Mouse (Mus musculus) embryonic facial prominence, embryonic 12.5 days (tissue): ENCODE results near the gene Morc4. TPM values are rescaled to one million over a fixed set of nuclear protein-coding genes. Genes with fewer than 3 reads are reported as not detected.

Experiments used
- ATAC-seq: fragments of 200-750 bp; cut with Nextera tagmentation; 2 replicates; pipeline ENCODE4 v1.8.0; 2017; ENCODE audit not compliant: insufficient number of reproducible peaks, insufficient read depth, low FRiP score, low TSS enrichment
- H3K27ac ChIP-seq: fragments of 300-500 bp; sonication (generic); 2 replicates; pipeline ENCODE4 v1.5.1; 2016; ENCODE audit warnings: mild to moderate bottlenecking
- H3K27me3 ChIP-seq: fragments of 300-500 bp; sonication (generic); 2 replicates; pipeline ENCODE4 v1.6.1; 2016; ENCODE audit warnings: mild to moderate bottlenecking, moderate library complexity
- H3K36me3 ChIP-seq: fragments of 300-500 bp; sonication (generic); 2 replicates; pipeline ENCODE4 v1.6.1; 2016; ENCODE audit warnings: mild to moderate bottlenecking
- H3K4me1 ChIP-seq: fragments of 300-500 bp; sonication (generic); 2 replicates; pipeline ENCODE4 v1.6.1; 2016
- H3K4me2 ChIP-seq: fragments of 300-500 bp; sonication (generic); replicated peaks from 2 replicates; pipeline ENCODE4 v1.6.1; 2016; ENCODE audit warnings: mild to moderate bottlenecking, moderate library complexity
- H3K4me3 ChIP-seq: fragments of 300-500 bp; sonication (generic); 2 replicates; pipeline ENCODE4 v1.5.1; 2016; ENCODE audit warnings: mild to moderate bottlenecking
- H3K9ac ChIP-seq: fragments of 300-500 bp; sonication (generic); 2 replicates; pipeline ENCODE4 v1.6.1; 2016; ENCODE audit warnings: mild to moderate bottlenecking, moderate library complexity
- H3K9me3 ChIP-seq: fragments of 300-500 bp; sonication (generic); 2 replicates; pipeline ENCODE4 v1.6.1; 2016; ENCODE audit warnings: mild to moderate bottlenecking, moderate library complexity
- WGBS: fragments of 180-500 bp; shearing (Covaris S2); methylation state at CpG from one replicate; pipeline ENCODE4 v1.1.7; 2016; 5-methylcytosine and 5-hydroxymethylcytosine counted together
- polyA plus RNA-seq: library from polyadenylated mRNA; unstranded; fragments of >200 nt; fragmentation: Nextera tagmentation; extraction: Ambion mirVana; gene quantifications from 2 replicates; pipeline ENCODE4 v1.2.1, GENCODE M21; 2016

The Morc4 gene
- polyA plus RNA-seq, 1 experiment from 2014 or later = 14.2 TPM

GRCm38 (mm10) chrX:139803028-139803427, 68.4 kb downstream of the Morc4 start:
- H3K4me1 ChIP-seq = no peaks in the 10 kb centered on the region
- no peak overlapping the region for H3K4me2 ChIP-seq
- 68% methylated on average over 2 of the region's 2 CpGs for WGBS
- H3K27me3 ChIP-seq = peaks cover 8% of the 10 kb centered on the region; the same call in 1 of the 2 replicates
- H3K4me3 ChIP-seq = no peak overlapping the region
- H3K36me3 ChIP-seq = no peaks in the 10 kb centered on the region
- no peaks in the 10 kb centered on the region for H3K9me3 ChIP-seq
- no peak overlapping the region for H3K9ac ChIP-seq
- no peak overlapping the region for H3K27ac ChIP-seq
- ATAC-seq = no peak

GRCm38 (mm10) chrX:139800406-139800878, 71.0 kb downstream of the Morc4 start, which contains the start of gene Cldn2:
Gene Cldn2 (plus strand): TSS chrX:139800828.
- H3K9ac ChIP-seq = no peak within 1 kb of the TSS
- no peak within 1 kb of the TSS for H3K27ac ChIP-seq
- no peaks in the 10 kb centered on the region for H3K4me1 ChIP-seq
- H3K4me3 ChIP-seq = no peak within 1 kb of the TSS
- H3K27me3 ChIP-seq = peaks cover 12% of the 10 kb centered on the region; the same call in 1 of the 2 replicates
- no peak within 1 kb of the TSS for H3K4me2 ChIP-seq
- no peaks in the 10 kb centered on the region for H3K9me3 ChIP-seq
- WGBS = 62% methylated on average over 8 of the region's 8 CpGs
- no peaks in the 10 kb centered on the region for H3K36me3 ChIP-seq
- no peak for ATAC-seq

GRCm38 (mm10) chrX:139799953-139800352, 71.5 kb downstream of the Morc4 start:
- Histone ChIP-seq H3K9me3 (no peaks in the 10 kb centered on the region), H3K4me1 (no peaks in the 10 kb centered on the region), H3K36me3 (no peaks in the 10 kb centered on the region), H3K27ac (no peak overlapping the region), H3K4me2 (no peak overlapping the region), H3K27me3 (peaks cover 13% of the 10 kb centered on the region; the same call in 1 of the 2 replicates), H3K4me3 (no peak overlapping the region), H3K9ac (no peak overlapping the region)
- no peak for ATAC-seq
- 70% methylated on average over 3 of the region's 3 CpGs for WGBS

- H3K27me3 ChIP-seq = peaks cover 13% of the 10 kb centered on the region; the same call in 1 of the 2 replicates
- WGBS = 77% methylated on average over 9 of the region's 9 CpGs
- no peak overlapping the region for H3K9ac ChIP-seq
- no peaks in the 10 kb centered on the region for H3K4me1 ChIP-seq
- H3K27ac ChIP-seq = no peak overlapping the region
- ATAC-seq = no peak
- H3K4me2 ChIP-seq = no peak overlapping the region
- no peaks in the 10 kb centered on the region for H3K9me3 ChIP-seq
- no peak overlapping the region for H3K4me3 ChIP-seq
- no peaks in the 10 kb centered on the region for H3K36me3 ChIP-seq
Measured at GRCm38 (mm10) chrX:139797875-139798274, 73.6 kb downstream of the Morc4 start.

- no peak for ATAC-seq
- 71% methylated on average over 6 of the region's 6 CpGs for WGBS
- no peaks in the 10 kb centered on the region for H3K9me3 ChIP-seq
- H3K27me3 ChIP-seq = peaks cover 15% of the 10 kb centered on the region; the same call in 1 of the 2 replicates
- H3K36me3 ChIP-seq = no peaks in the 10 kb centered on the region
- H3K9ac ChIP-seq = no peak overlapping the region
- H3K4me2 ChIP-seq = no peak overlapping the region
- H3K4me3 ChIP-seq = no peak overlapping the region
- H3K27ac ChIP-seq = no peak overlapping the region
- H3K4me1 ChIP-seq = no peaks in the 10 kb centered on the region
Measured at GRCm38 (mm10) chrX:139796037-139796436, 75.4 kb downstream of the Morc4 start.

GRCm38 (mm10) chrX:139794072-139794845, 77.2 kb downstream of the Morc4 start:
- WGBS = 82% methylated on average over 7 of the region's 7 CpGs
- Histone ChIP-seq H3K9me3 (no peaks in the 10 kb centered on the region), H3K27me3 (peaks cover 9% of the 10 kb centered on the region; the same call in 1 of the 2 replicates), H3K4me1 (no peaks in the 10 kb centered on the region), H3K27ac (no peak overlapping the region), H3K9ac (no peak overlapping the region), H3K4me3 (no peak overlapping the region), H3K4me2 (no peak overlapping the region), H3K36me3 (no peaks in the 10 kb centered on the region)
- no peak for ATAC-seq

GRCm38 (mm10) chrX:139785764-139786163, 85.7 kb downstream of the Morc4 start:
- no peaks in the 10 kb centered on the region for H3K4me1 ChIP-seq
- 65% methylated on average over 1 of the region's 1 CpGs for WGBS
- no peaks in the 10 kb centered on the region for H3K36me3 ChIP-seq
- H3K27ac ChIP-seq = no peak overlapping the region
- no peak overlapping the region for H3K9ac ChIP-seq
- H3K4me2 ChIP-seq = no peak overlapping the region
- H3K4me3 ChIP-seq = no peak overlapping the region
- no peak for ATAC-seq
- H3K9me3 ChIP-seq = no peaks in the 10 kb centered on the region
- peaks cover 5% of the 10 kb centered on the region; the same call in 1 of the 2 replicates for H3K27me3 ChIP-seq

- no peak overlapping the region for H3K9ac ChIP-seq
- no peaks in the 10 kb centered on the region for H3K36me3 ChIP-seq
- H3K9me3 ChIP-seq = no peaks in the 10 kb centered on the region
- no peak for ATAC-seq
- no peaks in the 10 kb centered on the region for H3K4me1 ChIP-seq
- peaks cover 5% of the 10 kb centered on the region; the same call in 1 of the 2 replicates for H3K27me3 ChIP-seq
- 53% methylated on average over 3 of the region's 3 CpGs for WGBS
- H3K4me2 ChIP-seq = no peak overlapping the region
- H3K4me3 ChIP-seq = no peak overlapping the region
- H3K27ac ChIP-seq = no peak overlapping the region
Measured at GRCm38 (mm10) chrX:139783045-139783422, 88.4 kb downstream of the Morc4 start.

- Histone ChIP-seq H3K4me1 (no peaks in the 10 kb centered on the region), H3K9ac (no peak within 1 kb of the TSS), H3K4me3 (no peak within 1 kb of the TSS), H3K9me3 (no peaks in the 10 kb centered on the region), H3K4me2 (no peak within 1 kb of the TSS), H3K36me3 (no peaks in the 10 kb centered on the region), H3K27me3 (peaks cover 5% of the 10 kb centered on the region; the same call in 1 of the 2 replicates), H3K27ac (no peak within 1 kb of the TSS)
- 36% methylated on average over 6 of the region's 6 CpGs for WGBS
- ATAC-seq = no peak
Measured at GRCm38 (mm10) chrX:139782278-139783044, 89.0 kb downstream of the Morc4 start, which contains the start of gene Ripply1. Gene Ripply1 (minus strand): TSS chrX:139782353.

GRCm38 (mm10) chrX:139781563-139781962, 89.9 kb downstream of the Morc4 start:
- Histone ChIP-seq H3K27ac (no peak overlapping the region), H3K4me3 (no peak overlapping the region), H3K27me3 (peaks cover 5% of the 10 kb centered on the region; the same call in 1 of the 2 replicates), H3K9ac (no peak overlapping the region), H3K4me2 (no peak overlapping the region), H3K36me3 (no peaks in the 10 kb centered on the region), H3K9me3 (no peaks in the 10 kb centered on the region), H3K4me1 (no peaks in the 10 kb centered on the region)
- no peak for ATAC-seq
- WGBS = 82% methylated on average over 4 of the region's 4 CpGs

GRCm38 (mm10) chrX:139780988-139781387, 90.5 kb downstream of the Morc4 start:
- H3K27me3 ChIP-seq = peaks cover 3% of the 10 kb centered on the region; the same call in 1 of the 2 replicates
- no peaks in the 10 kb centered on the region for H3K4me1 ChIP-seq
- WGBS = 53% methylated on average over 3 of the region's 3 CpGs
- no peaks in the 10 kb centered on the region for H3K9me3 ChIP-seq
- H3K4me3 ChIP-seq = no peak overlapping the region
- H3K36me3 ChIP-seq = no peaks in the 10 kb centered on the region
- H3K9ac ChIP-seq = no peak overlapping the region
- ATAC-seq = no peak
- no peak overlapping the region for H3K27ac ChIP-seq
- no peak overlapping the region for H3K4me2 ChIP-seq
